Mouse (Mus musculus) naive thymus-derived CD4-positive, alpha-beta T cell, adult 2 months (primary cell): ENCODE data around the gene Setd1b.
"Not testable (repeated sequence)": the region's sequence is repeated elsewhere in the genome, so short reads cannot be mapped to it uniquely, and the experiment has no call there.

Experiments
- DNase-seq: peaks from one replicate; pipeline ENCODE4 v3.0.0-alpha.2; 2011; ENCODE audit warnings: low read depth

Setd1b gene

GRCm38 (mm10) chr5:123202771-123203170 is 60.8 kb downstream of the Setd1b start:
- not testable (repeated sequence) for DNase-seq

GRCm38 (mm10) chr5:123203591-123203990 is 61.6 kb downstream of the Setd1b start:
- DNase-seq, result not testable (repeated sequence)
